Mouse (Mus musculus) intestine, embryonic 14.5 days (tissue): ENCODE data around the gene Aqp5. TPM values are rescaled to one million over a fixed set of nuclear protein-coding genes. Genes with fewer than 3 reads are reported as not detected.

ENCODE experiments used
- ATAC-seq: fragments of 200-750 bp; cut with Nextera tagmentation; replicated peaks from 2 replicates; pipeline ENCODE4 v1.8.0; 2017; ENCODE audit warnings: low read depth, moderate number of reproducible peaks, moderate TSS enrichment, moderate library complexity; ENCODE audit not compliant: low FRiP score, low TSS enrichment
- DNase-seq: peaks from one replicate; pipeline ENCODE4 v3.0.0-alpha.2; 2018; ENCODE audit warnings: low spot score
- H3K27ac ChIP-seq: fragments of 300-500 bp; sonication (generic); 2 replicates; pipeline ENCODE4 v1.5.1; 2014; ENCODE audit warnings: low read depth, mild to moderate bottlenecking, control low read depth
- H3K27me3 ChIP-seq: fragments of 300-500 bp; sonication (generic); replicated peaks from 2 replicates; pipeline ENCODE4 v1.6.1; 2014; ENCODE audit warnings: low read length, control low read depth; ENCODE audit not compliant: control insufficient read depth, insufficient read depth
- H3K36me3 ChIP-seq: fragments of 300-500 bp; sonication (generic); 2 replicates; pipeline ENCODE4 v1.6.1; 2014; ENCODE audit warnings: low read length, control low read depth; ENCODE audit not compliant: control insufficient read depth, insufficient read depth
- H3K4me1 ChIP-seq: fragments of 300-500 bp; sonication (generic); replicated peaks from 2 replicates; pipeline ENCODE4 v1.6.1; 2014; ENCODE audit warnings: low read length, control low read depth, mixed read lengths; ENCODE audit not compliant: control insufficient read depth, insufficient read depth
- H3K4me2 ChIP-seq: fragments of 300-500 bp; sonication (generic); 2 replicates; pipeline ENCODE4 v1.6.1; 2014; ENCODE audit warnings: low read length
- H3K4me3 ChIP-seq: fragments of 300-500 bp; sonication (generic); 2 replicates; pipeline ENCODE4 v1.5.1; 2014; ENCODE audit warnings: low read depth, low read length, control low read depth, mixed read lengths
- H3K9ac ChIP-seq: fragments of 300-500 bp; sonication (generic); 2 replicates; pipeline ENCODE4 v1.6.1; 2014; ENCODE audit warnings: mild to moderate bottlenecking, low read length
- H3K9me3 ChIP-seq: fragments of 300-500 bp; sonication (generic); 2 replicates; pipeline ENCODE4 v1.6.1; 2016; ENCODE audit warnings: low read length, control low read depth; ENCODE audit not compliant: control insufficient read depth
- WGBS: fragments of 180-500 bp; shearing (Covaris S2); extraction: QIAGEN DNeasy Blood & Tissue Kit; methylation state at CpG from one replicate; pipeline ENCODE4 v1.1.7; 2014; 5-methylcytosine and 5-hydroxymethylcytosine counted together
- polyA plus RNA-seq: library from polyadenylated mRNA; unstranded; fragments of >200 nt; fragmentation: Nextera tagmentation; extraction: Ambion mirVana; gene quantifications from 2 replicates; pipeline ENCODE4 v1.2.1, GENCODE M21; 2014

The Aqp5 gene
- 0.16 and 0.30 TPM in 2 replicates for polyA plus RNA-seq

DNA sequence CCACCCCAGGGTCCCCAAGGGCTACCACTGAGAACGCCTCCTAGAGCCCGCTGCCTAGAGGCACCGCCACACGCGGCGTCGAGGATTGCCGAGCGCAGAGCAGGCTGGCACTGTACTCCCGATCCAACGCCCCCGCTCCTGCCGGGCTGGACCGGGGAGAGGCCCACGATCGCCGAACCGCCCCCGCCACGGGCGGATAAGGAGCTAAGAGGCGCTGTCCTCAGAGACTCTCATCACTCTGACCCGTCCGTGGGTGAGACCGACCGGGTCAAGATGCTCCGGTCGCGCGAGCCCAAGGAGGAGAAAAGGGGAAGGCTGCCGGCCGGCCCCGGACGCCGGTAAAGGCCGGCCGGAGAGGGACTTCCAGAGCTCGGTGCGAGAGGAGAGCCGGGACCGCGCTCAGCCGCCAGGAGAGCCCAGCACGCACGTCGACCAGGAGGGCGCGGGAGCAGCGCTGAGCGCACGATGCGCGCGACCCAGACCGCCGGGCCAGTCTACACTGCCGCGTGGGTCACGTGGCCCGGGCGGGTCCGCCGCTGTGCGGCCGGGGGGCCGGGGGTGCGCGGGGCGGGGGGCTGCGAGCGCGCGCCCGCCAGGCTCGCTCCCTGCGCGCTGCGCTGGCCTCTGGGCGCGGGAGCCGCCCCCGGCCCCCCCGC is at the start of gene Aqp5:
Gene Aqp5 (plus strand): TSS at position 354 of the 656 bp plus-strand sequence.
- no peak within 1 kb of the TSS for H3K27ac ChIP-seq
- no peaks in the 10 kb centered on the region for H3K9me3 ChIP-seq
- H3K27me3 ChIP-seq: peaks cover 100% of the 10 kb centered on the region
- WGBS: 2% methylated on average over 58 of the region's 83 CpGs
- DNase-seq (no peak), ATAC-seq (0 out of 2 replicates have a peak, but pooled peaks have one; percentile 47)
- H3K4me2 ChIP-seq: peak within 1 kb of the TSS; percentile 60
- no peaks in the 10 kb centered on the region for H3K36me3 ChIP-seq
- no peak within 1 kb of the TSS; the same call in 1 of the 2 replicates for H3K9ac ChIP-seq
- H3K4me1 ChIP-seq: no peaks in the 10 kb centered on the region; the same call in 1 of the 2 replicates
- H3K4me3 ChIP-seq: peak within 1 kb of the TSS; percentile 36

DNA sequence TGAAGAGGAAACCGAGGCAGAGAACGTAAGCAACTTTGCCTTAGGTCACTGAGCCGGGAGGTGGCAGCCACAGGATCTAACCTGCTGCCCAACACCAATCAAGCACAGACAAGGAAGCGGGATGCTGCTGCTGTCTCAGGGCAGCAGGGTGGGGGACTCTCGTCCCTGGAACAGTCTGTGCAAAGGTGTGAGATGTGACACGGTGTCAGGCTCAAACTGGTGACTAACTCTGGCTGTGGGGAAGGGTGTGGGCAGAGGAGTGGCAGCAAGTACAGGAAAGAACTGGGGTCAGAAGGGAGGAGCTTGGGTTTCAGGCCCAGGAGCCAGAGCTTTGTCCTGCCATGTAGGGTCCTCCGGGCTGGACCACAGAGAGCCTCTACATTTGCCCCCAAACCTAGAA is 46.5 kb upstream of the Aqp5 start:
- Histone ChIP-seq H3K4me3 (no peak overlapping the region), H3K27ac (no peak overlapping the region), H3K27me3 (peaks cover 12% of the 10 kb centered on the region; the same call in 1 of the 2 replicates), H3K4me1 (no peaks in the 10 kb centered on the region), H3K4me2 (no peak overlapping the region), H3K9ac (no peak overlapping the region), H3K36me3 (no peaks in the 10 kb centered on the region), H3K9me3 (no peaks in the 10 kb centered on the region)
- 45% methylated on average over 7 of the region's 7 CpGs for whole genome bisulfite sequencing
- ATAC-seq: no peak
- no peak for DNase-seq

DNA sequence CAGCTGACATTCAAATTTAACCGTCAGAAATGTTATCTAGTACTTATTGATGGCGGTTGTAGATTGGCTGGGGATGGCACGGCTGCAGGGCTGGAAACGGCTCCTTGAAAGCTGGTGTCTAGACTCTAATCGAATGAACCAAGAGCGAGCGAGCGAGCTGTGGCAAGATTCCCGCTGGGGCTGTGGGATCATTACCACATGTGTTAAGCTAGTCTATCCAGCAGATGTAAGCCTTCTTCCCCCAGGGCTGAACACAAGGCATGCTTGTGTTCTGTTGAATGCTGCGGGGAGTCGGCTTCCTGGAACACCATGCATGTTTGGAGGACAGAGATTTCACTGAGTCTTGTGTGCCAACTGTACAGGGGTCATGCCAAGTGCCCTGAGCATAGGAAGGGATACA is 44.0 kb upstream of the Aqp5 start:
- no peak for ATAC-seq
- H3K27ac ChIP-seq: no peak overlapping the region
- no peaks in the 10 kb centered on the region for H3K4me1 ChIP-seq
- no peaks in the 10 kb centered on the region for H3K36me3 ChIP-seq
- peaks cover 12% of the 10 kb centered on the region; the same call in 1 of the 2 replicates for H3K27me3 ChIP-seq
- H3K4me3 ChIP-seq: no peak overlapping the region
- H3K9me3 ChIP-seq: no peaks in the 10 kb centered on the region
- 77% methylated on average over 11 of the region's 11 CpGs for WGBS
- no peak overlapping the region for H3K9ac ChIP-seq
- DNase-seq: no peak
- H3K4me2 ChIP-seq: no peak overlapping the region

DNA sequence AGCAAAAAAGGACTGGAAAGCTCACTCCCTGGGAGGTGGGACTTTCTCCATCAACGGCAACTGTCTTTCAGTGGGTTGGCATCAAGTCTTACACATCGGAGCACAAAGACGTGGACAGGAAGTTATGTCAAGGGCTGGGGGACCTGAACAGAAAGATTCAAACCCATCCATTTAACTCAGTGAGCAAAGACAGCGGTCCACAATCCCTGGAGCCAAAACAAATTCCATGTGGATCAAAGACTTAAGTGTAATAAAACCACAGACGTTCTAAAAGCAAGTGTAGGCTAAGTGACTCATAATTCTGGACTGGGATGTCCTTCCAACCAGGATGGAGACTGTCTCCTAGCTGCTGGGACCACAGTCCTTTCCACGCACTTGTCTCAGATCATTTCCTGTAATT is 42.9 kb upstream of the Aqp5 start:
- no peaks in the 10 kb centered on the region for H3K36me3 ChIP-seq
- no peak overlapping the region for H3K4me2 ChIP-seq
- H3K4me1 ChIP-seq: no peaks in the 10 kb centered on the region
- H3K9me3 ChIP-seq: no peaks in the 10 kb centered on the region
- peaks cover 12% of the 10 kb centered on the region; the same call in 1 of the 2 replicates for H3K27me3 ChIP-seq
- H3K27ac ChIP-seq: no peak overlapping the region
- no peak overlapping the region for H3K4me3 ChIP-seq
- WGBS: 75% methylated on average over 6 of the region's 6 CpGs
- DNase-seq (no peak), ATAC-seq (no peak)
- no peak overlapping the region for H3K9ac ChIP-seq

DNA sequence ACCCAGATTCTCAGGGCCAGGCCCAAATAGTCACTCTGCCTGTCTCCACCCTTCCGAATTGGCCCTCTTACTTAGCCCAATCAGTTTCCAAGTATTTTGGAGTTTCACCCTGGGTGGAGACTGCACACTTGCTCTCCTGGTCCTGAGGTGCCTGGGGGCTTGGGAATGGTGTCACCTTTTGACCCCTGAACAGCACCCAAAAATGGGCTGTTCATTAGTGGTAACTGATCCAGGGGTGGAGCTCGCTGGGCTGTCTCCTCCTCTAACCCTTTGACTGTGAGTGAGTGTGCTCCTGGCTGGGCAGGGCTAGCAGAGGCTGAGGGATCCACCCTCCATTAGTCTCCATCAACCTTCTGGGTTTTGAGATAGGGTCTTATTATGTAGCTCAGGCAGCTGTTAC is 40.7 kb upstream of the Aqp5 start:
- H3K4me3 ChIP-seq: no peak overlapping the region
- H3K36me3 ChIP-seq: no peaks in the 10 kb centered on the region
- no peaks in the 10 kb centered on the region for H3K9me3 ChIP-seq
- 52% methylated on average over 2 of the region's 2 CpGs for WGBS
- H3K4me2 ChIP-seq: no peak overlapping the region
- H3K27me3 ChIP-seq: no peaks in the 10 kb centered on the region; the same call in 1 of the 2 replicates
- ATAC-seq (no peak), DNase-seq (no peak)
- H3K9ac ChIP-seq: no peak overlapping the region
- no peaks in the 10 kb centered on the region for H3K4me1 ChIP-seq
- no peak overlapping the region for H3K27ac ChIP-seq

DNA sequence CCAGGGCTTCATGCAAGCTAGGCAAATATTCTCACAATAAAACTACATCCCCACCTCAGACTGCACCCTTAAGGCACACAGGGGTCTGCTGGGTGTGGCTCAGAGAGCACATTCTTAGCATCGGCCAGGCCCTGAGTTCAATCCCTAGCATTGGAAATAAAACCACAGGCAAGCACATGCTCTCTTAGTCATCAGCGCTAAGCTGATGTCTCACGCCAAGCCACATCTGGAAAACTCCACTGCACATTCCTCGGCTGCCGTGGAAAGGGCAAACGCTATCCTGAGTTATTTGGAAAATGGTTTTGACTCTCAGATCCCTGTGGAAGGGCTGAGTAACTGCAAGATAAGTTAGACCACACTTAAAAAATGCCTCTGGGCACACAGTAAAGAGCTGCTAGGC is 36.8 kb upstream of the Aqp5 start:
- no peak overlapping the region for H3K9ac ChIP-seq

DNA sequence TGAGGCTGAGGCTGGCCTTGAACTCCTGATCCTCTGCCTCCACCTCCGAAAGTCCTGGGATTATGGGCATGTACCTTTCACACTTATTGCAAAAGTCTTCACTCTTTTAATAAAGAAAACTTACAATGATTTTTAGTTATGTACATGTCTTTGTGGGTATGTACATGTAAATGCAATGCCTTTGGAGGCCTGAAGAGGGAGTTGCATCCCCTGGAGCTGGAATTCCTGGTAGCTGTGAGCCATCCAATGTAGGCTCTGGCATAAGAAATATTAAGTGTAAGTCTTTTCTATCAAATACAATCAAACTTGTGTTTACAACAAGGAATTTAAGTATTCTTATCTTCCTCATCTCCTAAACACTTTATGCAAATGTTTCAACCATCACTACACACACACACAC is 31.6 kb upstream of the Aqp5 start:
- Histone ChIP-seq H3K4me2 (no peak overlapping the region), H3K27ac (no peak overlapping the region), H3K4me3 (no peak overlapping the region), H3K27me3 (no peaks in the 10 kb centered on the region), H3K9me3 (no peaks in the 10 kb centered on the region), H3K4me1 (no peaks in the 10 kb centered on the region), H3K9ac (no peak overlapping the region), H3K36me3 (no peaks in the 10 kb centered on the region)
- DNase-seq (no peak), ATAC-seq (no peak)
- WGBS: 89% methylated on average over 1 of the region's 1 CpGs

More for the DNA sequence above, 36.8 kb upstream of the Aqp5 start:
- H3K4me3 ChIP-seq: no peak overlapping the region
- no peaks in the 10 kb centered on the region for H3K9me3 ChIP-seq
- no peak overlapping the region for H3K27ac ChIP-seq
- H3K27me3 ChIP-seq: no peaks in the 10 kb centered on the region
- no peaks in the 10 kb centered on the region for H3K4me1 ChIP-seq
- H3K36me3 ChIP-seq: no peaks in the 10 kb centered on the region
- ATAC-seq (no peak), DNase-seq (no peak)
- WGBS: 45% methylated on average over 6 of the region's 6 CpGs
- no peak overlapping the region for H3K4me2 ChIP-seq

DNA sequence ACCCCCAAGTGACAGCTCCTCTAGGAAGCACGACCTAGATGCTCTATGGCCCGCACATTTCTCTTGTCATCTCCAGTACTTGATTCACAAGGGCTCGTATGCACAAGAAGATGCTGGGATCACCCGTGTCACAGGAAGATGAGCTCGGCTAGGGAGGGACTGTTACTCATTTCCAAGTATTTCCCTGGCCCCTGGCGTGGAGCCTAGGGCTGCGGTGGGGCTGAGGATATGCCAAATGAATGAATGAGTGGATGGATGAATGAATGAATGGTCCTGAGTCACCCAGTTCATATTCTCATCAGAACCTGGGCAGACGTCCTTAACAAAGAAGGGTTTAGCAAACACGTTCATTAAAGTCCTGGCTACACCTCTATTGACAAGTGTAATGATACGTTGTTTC is 30.3 kb upstream of the Aqp5 start:
- ATAC-seq (no peak), DNase-seq (no peak)
- no peak overlapping the region for H3K27ac ChIP-seq
- no peaks in the 10 kb centered on the region for H3K9me3 ChIP-seq
- no peak overlapping the region for H3K4me3 ChIP-seq
- 64% methylated on average over 10 of the region's 10 CpGs for WGBS
- no peaks in the 10 kb centered on the region for H3K4me1 ChIP-seq
- no peak overlapping the region for H3K9ac ChIP-seq
- no peaks in the 10 kb centered on the region for H3K36me3 ChIP-seq
- no peaks in the 10 kb centered on the region for H3K27me3 ChIP-seq
- H3K4me2 ChIP-seq: no peak overlapping the region

DNA sequence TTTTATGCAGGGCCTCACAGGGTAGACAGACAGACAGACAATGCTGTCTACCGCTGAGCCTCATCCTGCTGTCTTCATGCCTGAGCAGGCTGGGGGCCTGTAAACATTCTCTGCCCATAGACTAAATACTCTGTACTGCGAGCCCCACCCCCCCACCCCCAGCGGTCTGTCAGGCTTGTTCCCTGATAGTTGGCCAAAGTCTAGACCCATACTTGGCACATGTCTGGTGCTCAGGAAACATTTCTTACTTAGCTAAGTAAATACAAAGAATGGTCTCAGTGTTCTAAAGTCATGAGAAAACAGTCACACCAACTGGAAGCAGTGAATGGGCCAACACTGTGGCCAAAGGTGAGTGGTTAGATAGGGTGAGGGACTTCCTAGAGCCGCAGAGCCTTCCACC is 23.2 kb upstream of the Aqp5 start:
- DNase-seq (no peak), ATAC-seq (no peak)
- Histone ChIP-seq H3K4me2 (no peak overlapping the region), H3K4me3 (no peak overlapping the region), H3K9me3 (no peaks in the 10 kb centered on the region), H3K27me3 (0 out of 2 replicates have a peak, but pooled peaks cover 3% of the 10 kb centered on the region), H3K4me1 (no peaks in the 10 kb centered on the region), H3K27ac (no peak overlapping the region), H3K36me3 (no peaks in the 10 kb centered on the region), H3K9ac (no peak overlapping the region)
- WGBS: 59% methylated on average over 4 of the region's 4 CpGs
